Mouse (Mus musculus) brain, embryonic 14.5 days (tissue): ENCODE measurements around the gene Prn.

Source experiments
- CTCF ChIP-seq: fragments of 200-500 bp; IDR thresholded peaks from 2 replicates; pipeline ENCODE4 v1.5.1; 2012; ENCODE audit warnings: inconsistent platforms, mild to moderate bottlenecking, moderate library complexity, borderline replicate concordance; ENCODE audit not compliant: insufficient read depth, insufficient read length; ENCODE audit errors: extremely low read depth
- POLR2A ChIP-seq: fragments of 200-500 bp; IDR thresholded peaks from 2 replicates; pipeline ENCODE4 v1.6.1; 2012; ENCODE audit warnings: mild to moderate bottlenecking, inconsistent platforms, borderline replicate concordance; ENCODE audit not compliant: poor library complexity, insufficient read depth, insufficient read length, severe bottlenecking; ENCODE audit errors: extremely low read depth

GRCm38 (mm10) chr2:131932275-131932902 is 22.6 kb downstream of the Prn start:
- no peak for TF ChIP-seq POLR2A
- no peak for TF ChIP-seq CTCF
